Mouse (Mus musculus) frontal cortex, postnatal 36 days (tissue): ENCODE measurements at regions not wholly inside any gene's neighbourhood (a gene's known extent, or its start where the extent isn't known, plus 50 kb on each side); places are given as distances from the start of the nearest gene placed in this dataset.
A peak's percentile ranks its signal among the peaks of the same experiment; 100 is the strongest.

Experiments
- DNase-seq, 2 experiments: peaks; one replicate each; pipeline ENCODE4 v3.0.0; 2022; ENCODE audit warnings: low spot score in 2 of 2

DNA sequence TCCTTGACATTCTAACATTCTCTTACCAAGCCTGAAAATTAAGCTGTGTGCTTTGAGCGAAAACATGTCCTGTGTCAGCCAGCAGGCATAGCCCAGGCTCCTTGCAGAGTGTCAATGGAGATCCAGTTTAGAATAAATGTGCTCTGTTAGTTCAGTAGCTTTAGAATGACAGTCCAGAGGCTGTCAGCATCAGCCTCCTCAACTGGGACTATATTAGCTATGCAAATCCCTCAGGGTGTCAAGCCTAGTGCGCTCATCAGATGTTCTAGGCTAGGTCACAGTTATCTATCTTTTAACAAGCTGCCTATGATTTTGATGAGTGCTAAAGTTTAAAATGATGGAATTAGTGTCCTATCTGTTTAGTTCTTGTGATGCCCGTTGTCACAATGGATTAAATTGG lies 281.7 kb upstream of the Btbd3 start:
- no peak for DNase-seq

GRCm38 (mm10) chr2:137969156-137969555 lies 287.2 kb upstream of the Btbd3 start:
- DNase-seq = no peak

- no peak for DNase-seq
Measured at GRCm38 (mm10) chr2:137966460-137967076, 289.8 kb upstream of the Btbd3 start.

DNA sequence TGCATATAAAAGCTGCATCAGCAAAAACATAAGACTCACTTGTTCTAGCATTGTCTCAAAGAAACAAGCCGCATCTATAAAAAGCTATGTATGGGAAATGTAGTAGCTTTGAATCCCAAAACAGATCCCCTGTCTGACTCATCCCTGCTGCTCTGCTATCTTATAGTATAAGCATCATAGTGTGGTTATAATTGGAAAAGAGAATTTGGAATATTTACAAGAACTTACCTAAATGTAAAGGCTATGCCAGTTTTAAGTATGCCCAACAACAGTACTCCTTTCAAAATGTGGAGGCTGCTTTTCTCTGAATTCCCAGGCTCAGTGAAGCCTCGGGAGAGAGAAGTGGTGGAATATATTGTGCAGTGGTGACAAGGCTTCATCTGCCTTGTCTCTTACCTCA lies 301.5 kb upstream of the Btbd3 start:
- DNase-seq = peak; percentile 3 to 49

- DNase-seq = no peak
Measured at GRCm38 (mm10) chr2:137953144-137953543, 303.2 kb upstream of the Btbd3 start.

DNA sequence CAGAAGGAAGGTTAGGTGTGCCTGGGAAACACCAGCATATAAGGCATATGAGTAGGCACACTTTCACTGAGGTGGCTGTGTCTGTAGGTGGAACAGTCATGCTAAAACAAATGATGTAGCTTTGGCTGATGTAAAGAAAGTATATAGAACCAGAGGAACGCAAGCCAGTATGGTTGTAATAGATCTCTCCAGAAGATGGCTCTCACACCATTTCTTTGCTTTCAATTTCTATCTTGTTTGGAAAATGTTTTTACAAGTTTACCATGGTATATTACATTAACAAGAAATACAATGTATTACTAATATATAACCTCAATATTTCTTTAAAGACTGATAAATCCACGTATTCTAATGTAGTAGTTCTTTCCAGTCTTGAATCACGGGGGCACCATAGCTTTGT lies 304.4 kb upstream of the Btbd3 start:
- no peak for DNase-seq

- DNase-seq = no peak
Measured at GRCm38 (mm10) chr2:137950931-137951330, 305.4 kb upstream of the Btbd3 start.

DNA sequence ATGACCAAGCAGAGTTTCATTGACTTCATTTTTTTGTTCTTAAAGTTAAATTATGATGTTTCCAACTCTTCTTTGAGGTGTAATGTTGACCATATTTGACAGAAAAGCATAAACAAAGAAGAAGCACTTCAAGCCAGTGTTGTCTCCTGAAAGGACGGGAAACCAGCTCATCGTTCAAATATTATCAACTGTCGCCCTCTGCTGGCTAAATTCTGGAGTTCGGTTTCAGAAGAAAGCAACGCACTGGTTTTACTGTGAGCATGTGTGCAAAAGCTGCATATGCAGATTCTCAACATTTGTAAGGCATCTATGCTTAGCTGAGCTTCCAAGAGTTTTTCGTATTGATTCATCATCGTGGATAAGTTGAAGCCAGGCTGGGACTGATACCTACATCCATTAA lies 313.6 kb upstream of the Btbd3 start:
- peak; percentile 82 to 92 for DNase-seq

- no peak for DNase-seq
Measured at GRCm38 (mm10) chr2:137939591-137939990, 316.8 kb upstream of the Btbd3 start.

DNA sequence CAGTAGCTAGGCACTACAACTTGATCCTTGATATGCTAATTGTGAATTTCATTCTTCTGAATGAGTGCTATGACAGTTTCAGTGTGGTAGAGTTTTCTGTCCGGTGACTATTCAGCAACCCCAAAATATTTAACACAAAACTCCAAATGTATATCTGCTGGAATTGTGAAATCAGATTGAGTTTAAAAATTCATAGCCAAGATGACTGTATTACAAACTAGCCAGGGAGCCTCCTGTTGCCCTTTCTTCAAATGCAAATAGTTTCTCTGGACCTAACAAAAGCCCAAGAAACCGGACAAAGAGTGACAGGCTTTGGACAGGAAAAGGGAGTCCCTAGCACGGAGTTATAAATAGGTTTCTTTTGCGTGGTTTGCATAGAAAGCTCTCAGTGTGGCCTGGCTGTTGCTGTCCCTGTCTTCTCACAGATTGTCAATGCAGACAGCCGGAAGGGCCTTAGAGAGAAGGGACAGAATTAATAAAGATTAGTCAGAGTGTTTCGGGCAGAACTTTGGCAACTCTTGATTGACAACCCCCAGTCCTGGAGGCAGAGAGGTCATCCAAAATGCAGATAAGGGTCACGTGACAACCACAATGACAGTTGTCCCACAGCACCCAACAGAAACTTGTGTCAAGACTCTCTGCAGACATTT lies 317.4 kb upstream of the Btbd3 start:
- DNase-seq = no peak

GRCm38 (mm10) chr2:137936613-137937012 lies 319.8 kb upstream of the Btbd3 start:
- no peak for DNase-seq

GRCm38 (mm10) chr2:137932931-137933330 lies 323.4 kb upstream of the Btbd3 start:
- DNase-seq = no peak

GRCm38 (mm10) chr2:137932488-137932887 lies 323.9 kb upstream of the Btbd3 start:
- no peak for DNase-seq

GRCm38 (mm10) chr2:137925488-137925887 lies 330.9 kb upstream of the Btbd3 start:
- DNase-seq = no peak

GRCm38 (mm10) chr2:137924576-137924975 lies 331.8 kb upstream of the Btbd3 start:
- DNase-seq = no peak

- no peak for DNase-seq
Measured at GRCm38 (mm10) chr2:137898425-137898824, 357.9 kb upstream of the Btbd3 start.

DNA sequence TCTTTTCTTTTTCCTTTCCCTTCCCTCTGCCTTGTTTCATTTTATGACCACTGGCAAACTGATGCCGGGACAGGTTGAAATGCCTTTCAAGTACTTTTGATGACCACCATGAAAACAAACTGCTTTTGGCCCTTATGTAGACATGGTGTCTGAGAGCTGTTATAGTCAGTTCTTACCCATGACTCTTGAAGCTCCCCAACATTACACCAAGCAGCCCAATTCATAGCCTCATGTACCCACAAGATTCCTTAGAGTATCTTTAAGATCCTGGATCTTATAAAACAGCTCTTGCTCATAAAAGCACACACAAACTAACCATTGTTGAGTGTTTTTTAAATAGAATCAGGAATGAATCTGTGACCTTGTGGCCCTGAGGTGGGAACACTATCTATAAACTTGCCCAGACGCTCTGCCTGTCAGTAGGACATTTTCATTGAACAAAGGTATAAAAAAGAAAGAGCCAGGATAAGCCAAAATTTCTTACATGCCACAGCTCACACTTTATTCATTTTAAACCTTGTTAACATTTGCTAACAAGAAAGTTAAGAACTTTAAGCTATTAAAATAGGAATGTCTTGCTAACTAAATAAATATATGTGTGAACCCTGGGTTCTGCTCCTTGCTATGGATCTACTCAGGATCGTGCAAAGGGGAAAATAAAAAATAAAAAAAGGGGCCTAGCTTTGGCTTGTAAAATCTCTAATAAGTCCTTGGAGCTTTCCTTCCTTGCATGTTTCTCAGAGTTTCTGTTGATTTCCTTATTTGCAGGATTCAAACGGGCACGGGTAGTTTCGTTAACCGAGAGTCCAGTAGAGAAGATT lies 375.9 kb upstream of the Btbd3 start:
- no peak for DNase-seq

DNA sequence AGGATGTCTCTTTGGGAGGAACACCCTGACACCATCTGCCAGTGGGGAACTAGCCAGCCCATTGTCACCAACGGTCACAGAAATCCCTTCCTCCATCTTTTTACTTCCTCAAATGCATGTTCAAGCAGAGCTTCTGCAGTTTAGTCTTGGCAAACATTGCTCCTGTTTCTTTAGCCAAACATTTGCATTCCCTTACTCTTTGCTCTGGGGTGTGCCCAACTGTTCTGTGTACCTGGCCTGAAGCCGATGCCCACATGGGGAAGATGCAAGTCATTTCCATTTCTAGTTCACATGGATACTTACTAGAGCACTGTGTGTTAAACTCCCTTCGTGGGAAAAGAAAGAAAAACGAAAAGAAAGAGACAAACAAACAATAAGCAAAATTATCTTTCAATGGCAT lies 386.7 kb upstream of the Btbd3 start:
- DNase-seq = no peak

- peak in 1 of 2 experiments; percentile 2 for DNase-seq
Measured at GRCm38 (mm10) chr2:137854494-137854893, 401.9 kb upstream of the Btbd3 start.

DNA sequence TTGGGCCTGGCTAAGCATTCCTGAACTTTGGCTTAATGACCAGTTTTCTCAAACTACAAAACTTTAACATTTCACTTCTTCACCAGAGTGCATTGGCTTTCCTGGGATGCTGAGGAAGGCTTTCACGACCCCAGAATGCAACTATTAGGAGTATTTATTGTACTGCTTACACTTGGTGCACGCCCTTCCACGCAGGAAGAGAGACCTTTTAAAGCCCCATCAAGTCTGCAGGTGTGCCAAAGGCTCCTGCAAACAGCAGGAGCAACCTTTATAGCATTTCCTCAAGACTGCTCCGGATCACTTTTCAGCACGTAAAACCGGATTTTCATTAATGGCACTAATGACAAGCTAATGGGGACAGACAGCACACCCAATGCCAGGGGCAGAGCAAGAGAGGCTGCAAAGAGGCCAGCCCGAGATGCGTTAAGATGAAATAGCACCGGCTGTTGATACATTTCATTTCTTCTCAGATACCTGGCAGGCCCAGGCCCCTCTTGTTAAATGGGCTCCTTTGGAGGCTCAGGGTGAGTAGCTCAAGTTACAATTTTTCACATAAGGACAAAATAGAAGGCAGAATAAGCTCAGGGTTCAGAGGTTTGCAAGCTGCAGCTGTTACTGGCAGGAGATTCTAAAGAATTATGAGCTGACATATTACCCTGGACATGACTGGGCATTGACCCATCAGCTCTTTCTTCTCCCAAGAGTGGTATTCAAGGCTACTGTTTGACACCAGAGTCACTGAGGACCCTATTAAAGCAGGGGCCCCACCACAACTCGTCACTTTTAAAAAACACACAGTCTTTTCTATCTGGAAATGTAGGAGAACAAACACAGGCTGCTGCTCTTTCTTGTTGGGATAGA lies 402.7 kb upstream of the Btbd3 start:
- DNase-seq = no peak

GRCm38 (mm10) chr2:137847901-137848300 lies 408.5 kb upstream of the Btbd3 start:
- DNase-seq = no peak

DNA sequence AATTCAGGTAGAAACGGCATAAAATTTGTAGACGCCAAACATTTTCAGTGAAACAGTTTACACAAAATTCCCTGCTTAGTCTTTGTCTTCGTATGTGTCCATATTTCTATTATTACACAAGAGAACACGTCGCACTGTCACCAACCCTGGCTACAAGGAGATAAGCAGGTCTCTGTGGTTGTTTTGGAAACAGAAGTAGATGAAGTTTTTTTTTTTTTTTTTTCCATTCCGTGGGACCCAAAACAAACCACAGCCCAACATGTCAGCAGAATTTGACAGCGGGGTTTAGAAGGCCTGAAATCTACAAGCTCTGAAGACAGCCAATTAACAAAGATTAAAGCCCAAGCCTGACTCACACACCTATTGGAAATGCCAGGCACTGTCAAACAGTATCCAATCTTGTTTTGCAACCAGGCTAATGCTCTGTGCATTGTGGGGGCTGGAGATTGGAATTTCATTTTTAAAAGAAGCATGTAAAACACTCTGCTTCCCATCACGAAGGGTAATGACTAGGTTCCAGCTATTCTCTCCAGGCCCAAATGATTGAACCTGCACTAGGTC lies 428.5 kb upstream of the Btbd3 start:
- no peak for DNase-seq
